Mouse (Mus musculus) testis, postnatal 10 days (tissue): ENCODE results near the gene Pde3a.

Experiments used
- DNase-seq: peaks from one replicate; pipeline ENCODE4 v3.0.0; 2021; ENCODE audit warnings: low spot score

Gene Pde3a

DNA sequence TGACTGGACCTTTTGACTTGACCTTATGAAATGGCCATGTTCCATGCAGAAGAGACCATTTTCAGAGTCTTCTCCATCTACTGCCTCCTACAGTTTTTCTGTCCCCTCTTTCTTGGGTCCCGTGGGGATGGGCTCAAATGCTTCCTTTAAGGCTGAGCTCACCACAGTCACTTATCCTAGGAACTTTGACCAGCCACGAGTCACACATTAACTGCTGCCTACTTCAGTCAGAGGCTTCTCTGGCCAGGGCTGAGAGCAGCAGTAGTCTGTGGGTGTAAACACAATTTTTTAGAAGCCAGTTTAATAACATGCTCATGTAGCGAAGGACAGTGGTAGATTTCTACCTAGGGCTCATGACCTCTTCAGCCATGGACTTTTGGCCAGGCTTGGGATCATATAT is 79.0 kb downstream of the Pde3a start:
- DNase-seq = no peak

DNA sequence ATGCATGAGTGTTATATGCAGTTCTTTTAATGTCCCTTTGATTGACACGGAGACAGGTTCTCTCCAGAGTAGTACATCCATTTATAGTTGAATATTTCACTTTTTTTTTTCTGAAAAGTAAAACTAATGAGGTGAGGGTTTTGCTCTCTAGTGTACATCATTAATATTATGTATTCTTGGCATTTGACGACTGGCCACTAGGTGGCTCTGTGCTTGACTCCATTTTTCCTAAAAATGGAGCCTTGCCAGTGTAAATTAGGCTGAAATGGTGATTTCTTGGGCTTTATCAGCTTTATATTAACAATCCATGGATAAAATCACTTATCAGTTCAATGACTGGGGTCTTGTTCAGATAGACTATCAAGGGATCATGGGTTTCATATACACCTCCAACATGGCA is 82.4 kb downstream of the Pde3a start:
- no peak for DNase-seq

DNA sequence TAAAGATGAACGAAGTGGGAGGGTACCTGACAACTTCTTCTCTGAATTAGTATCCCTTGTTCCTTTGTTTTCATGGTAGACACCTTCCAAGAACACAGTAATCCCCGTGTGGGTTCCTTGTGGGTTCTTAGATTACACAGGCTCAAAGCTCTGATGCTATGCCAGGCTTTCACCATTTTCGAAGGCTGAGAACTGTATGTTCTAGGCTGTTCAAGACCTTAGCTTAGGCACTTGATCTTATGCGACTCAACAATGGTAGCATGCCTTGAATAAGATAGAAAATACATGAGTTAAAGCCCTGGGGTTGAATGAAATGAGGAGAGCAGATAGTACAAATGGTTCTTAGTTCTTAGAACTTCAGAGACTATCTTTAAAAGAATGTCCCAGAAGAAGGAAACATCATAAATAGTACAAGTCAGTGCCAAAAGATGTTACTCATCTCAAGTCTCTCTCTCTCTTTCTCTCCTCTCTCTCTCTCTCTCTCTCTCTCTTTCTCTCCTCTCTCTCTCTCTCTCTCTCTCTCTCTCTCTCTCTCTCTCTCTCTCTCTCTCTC is 83.6 kb downstream of the Pde3a start:
- no peak for DNase-seq

DNA sequence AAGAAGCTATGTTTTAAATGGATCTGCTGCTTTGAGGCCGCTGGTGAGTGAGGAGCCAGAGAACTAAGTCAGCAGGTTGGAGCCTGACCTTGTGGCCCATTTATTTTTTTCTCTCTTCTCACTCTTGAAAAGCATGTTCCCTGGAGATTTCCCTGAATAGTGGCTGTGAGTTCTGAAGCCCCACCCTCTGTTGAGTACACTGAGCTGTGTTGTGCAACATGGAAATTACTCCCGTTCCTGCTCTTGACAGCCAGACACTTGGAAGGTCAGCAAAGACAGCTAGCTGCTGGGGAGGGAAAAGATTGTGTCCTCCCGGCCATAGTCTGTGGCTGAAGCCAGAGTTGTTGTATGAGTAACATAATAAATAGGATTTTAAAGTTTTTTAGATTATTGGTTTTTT is 84.2 kb downstream of the Pde3a start:
- DNase-seq = no peak

DNA sequence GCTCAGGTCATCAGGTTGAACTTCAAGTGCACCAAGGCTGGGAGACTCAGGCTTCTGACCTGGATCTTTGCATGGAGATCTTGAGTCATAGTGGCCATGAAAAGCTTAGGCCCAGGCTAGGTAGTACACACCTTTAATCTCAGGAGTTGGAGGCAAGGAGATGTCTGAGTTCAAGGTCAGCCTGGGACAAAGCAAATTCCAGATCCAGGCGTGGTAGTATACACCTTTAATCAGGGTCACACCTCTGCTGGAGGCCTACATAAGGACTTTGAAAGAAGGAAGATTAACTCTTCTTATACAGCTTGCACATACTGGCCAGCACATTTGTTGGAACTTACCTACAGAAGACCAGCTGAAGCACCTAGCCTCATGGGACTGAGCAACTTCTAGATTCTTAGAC is 86.8 kb downstream of the Pde3a start:
- no peak for DNase-seq

DNA sequence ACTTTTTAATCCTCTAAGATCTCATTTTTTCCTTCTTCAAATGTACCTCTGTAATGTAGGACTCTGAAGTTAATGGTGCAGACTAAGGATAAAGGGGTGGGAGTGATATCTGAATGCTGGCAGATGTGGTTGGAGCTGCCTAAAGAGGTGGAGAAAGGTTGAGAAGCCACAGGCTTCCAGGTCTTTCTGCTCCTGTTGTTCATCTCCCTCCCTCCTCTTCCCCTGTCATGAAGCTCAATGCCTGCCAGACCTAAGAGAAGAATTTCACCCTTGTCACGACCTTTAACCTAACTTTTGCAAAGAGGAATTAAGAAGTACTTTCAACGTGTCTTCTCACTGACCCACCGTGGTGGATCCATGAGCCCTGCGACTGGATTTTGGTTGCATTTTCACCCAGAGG is 87.4 kb downstream of the Pde3a start:
- DNase-seq = no peak

DNA sequence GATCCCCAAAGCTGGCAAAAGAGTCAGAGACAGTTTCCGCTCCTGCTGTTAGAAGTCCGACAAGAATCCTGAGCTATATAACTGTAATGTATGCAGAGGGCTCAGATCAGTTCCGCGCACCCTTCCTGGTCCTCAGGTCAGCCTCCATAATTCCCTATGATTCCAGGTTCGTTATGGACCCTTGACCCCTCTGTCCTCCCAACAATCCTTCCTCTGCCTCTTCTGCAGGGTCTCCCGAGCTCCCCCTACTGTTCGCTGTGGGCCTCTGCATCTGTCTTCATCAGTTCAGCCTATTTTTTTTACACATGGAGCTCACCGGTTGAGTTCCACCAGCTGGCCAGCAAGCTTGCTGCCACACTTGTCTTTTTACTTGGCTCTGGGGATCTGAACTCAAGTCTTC is 88.6 kb downstream of the Pde3a start:
- DNase-seq = no peak

DNA sequence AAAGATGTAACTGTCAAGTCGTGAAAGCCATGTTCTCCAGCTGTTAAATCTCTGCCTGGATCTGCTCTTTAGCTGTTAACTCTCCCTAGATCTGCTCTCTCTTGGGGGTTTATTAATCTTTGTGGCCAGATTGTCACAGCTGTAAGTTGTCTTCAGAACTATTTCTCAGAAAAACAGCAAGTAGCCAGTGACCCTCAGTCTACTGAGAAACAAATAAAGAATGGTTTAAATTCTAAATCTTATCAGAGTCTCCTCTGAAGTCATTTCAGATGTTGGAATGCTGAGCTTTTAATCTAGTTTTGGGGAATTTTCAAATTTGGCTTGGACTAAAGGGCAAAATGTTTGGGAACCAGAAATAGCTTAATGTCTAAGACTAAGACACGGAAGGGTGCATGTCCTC is 92.3 kb downstream of the Pde3a start:
- DNase-seq = no peak

DNA sequence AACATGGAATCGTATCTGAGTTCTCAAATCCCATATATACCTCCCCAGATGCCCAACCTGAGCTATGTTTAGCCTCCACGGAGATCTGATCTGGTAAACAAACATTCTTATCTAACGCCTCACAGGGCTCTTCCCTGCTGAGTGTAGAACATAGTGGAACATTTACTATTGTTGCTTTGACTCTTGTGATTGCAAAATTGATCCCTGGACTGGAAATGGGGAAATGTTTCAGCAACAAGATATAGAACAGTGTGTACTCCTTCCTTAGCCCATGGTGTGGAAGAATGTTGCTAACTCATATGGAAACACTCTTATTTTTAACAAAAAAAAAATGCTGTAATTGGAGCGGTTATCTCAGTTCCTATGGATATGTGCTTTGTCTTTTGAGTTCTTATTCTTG is 98.8 kb downstream of the Pde3a start:
- DNase-seq = no peak

DNA sequence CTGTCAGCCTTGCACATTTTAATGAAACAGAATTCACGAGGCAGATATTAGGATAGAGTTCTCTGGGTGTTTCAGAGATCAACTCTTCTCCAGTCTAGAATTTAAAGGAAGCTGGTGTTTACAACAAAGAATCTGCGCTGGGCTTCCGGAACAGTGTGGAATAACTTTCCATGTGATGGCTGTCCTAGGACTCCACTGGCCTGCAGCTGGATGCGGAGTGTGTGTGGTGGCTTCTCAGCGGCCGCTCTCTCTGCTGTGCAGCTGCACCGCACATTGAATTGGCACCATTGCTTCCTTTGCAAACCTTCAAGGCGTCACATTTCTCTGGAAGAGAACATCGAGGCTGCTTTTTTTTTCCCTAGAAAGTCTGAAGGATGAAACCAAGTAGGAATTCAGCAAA is 99.5 kb downstream of the Pde3a start:
- no peak for DNase-seq

DNA sequence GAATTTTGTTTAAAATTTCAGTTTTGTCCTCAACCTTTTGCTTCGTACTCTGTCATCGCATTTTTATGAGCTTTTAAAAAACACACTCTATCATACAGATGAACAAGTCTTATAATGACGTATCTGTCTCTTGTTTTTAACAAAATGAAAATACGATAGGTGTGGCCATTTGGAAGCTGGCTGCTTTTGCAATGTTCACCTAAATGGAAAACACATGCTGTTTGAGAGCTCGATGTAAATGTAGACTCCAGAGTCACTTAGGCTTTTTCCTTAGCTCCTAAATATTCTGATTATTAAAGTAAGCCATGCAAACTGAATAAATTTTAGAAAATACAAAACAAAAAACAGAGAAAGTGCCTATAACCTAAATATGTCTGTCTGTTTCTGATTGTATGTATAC is 101.2 kb downstream of the Pde3a start:
- DNase-seq = no peak

DNA sequence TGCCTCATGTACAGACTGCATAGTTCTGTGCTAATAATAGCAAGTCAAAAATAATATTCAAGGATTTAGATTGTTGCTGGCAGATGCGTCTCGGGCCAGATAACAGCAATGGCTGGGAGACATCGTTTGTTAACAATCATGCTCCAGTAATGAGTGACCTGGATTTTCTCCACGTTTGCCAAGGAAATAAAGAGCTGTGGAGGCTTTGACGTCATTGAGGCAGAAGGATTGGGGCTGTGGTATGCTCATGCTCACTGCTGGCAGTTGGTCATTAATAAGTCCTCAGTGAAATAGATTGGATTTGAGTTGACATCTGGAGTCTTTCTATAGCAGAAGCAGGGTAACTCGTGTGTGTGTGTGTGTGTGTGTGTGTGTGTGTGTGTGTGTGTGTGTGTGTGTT is 103.2 kb downstream of the Pde3a start:
- DNase-seq = no peak

DNA sequence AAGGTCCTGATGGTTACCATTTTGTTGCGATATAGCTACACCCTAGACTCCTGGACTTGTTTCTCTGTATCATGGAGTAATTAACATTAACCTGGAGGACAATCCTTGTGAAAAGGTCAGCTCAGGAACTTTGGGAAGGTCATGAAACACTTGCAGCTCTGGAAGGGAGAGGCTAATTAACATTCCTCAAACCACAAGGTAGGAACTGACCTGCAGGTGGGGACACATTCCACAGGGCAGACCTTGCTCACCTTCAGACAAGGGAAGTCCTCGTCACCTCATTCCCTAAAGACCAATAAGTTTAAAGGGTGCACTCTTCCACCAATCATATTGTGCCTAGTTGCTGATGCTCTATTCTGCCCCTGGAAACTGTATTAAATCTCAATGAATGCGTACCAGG is 114.6 kb downstream of the Pde3a start:
- no peak for DNase-seq

DNA sequence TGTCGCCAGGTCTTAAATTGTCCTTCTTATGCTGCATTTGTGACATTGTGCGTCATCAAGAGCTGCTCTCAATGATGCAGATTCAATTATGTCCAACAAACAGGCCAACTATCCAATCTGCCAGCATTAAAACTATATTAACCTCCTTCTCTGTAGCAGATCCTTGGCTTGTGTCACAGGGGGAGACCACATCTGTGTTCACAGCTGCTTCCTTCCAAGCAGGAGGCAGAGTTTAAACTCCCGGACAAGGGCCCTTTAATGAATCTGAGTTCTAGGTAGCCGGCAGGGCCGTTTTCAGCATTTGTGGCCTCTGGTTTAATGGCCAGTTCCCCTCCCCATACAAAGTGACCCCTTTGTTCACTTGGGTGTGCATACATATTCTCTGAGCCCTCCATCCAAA is 118.0 kb downstream of the Pde3a start:
- DNase-seq = no peak

DNA sequence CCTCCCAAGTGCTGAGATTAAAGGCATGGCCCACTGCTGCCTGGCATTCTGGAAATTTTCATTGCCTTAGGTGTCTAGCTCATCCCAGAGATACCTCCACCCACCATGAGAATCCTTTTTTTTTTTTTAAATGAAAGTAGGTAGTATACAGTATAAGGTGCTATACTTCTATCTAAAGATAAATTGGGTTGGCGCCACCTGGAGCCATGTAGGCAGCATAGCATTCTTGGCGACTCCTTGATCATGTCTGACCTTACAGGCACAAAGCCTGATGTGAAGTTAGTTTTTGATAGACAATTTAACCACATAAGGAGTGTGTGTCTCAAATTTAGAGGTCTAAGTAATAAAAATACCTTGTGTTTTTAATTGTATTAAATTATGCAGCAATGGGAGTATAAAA is 123.6 kb downstream of the Pde3a start:
- DNase-seq = no peak

DNA sequence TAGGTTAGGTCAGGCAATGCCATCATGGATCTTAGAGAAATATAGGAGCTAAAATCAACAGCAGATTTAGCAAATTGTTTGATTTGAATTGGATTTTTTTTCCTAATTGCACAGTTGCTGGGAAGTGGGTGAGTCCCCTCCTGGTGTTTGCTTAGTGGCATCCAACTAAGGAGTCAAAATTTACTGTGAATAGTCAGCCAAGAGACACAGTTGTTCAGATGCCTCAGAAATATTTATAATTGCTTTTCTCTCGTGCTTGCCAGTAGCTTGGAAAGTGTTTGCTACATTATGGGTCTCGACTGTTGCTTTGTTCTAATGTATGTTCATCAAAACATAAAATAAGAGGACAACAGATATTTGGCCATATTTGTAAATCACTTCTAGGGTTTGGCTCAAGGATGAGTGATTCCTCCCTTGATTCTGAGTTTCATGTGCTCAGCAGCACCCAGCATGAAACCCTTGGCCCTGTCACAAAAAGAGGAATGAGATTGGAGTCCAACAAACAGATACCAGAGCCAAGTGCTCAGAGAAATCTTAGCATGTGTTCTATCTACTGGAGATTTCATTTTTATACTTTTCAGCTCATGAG is 125.5 kb downstream of the Pde3a start:
- no peak for DNase-seq

DNA sequence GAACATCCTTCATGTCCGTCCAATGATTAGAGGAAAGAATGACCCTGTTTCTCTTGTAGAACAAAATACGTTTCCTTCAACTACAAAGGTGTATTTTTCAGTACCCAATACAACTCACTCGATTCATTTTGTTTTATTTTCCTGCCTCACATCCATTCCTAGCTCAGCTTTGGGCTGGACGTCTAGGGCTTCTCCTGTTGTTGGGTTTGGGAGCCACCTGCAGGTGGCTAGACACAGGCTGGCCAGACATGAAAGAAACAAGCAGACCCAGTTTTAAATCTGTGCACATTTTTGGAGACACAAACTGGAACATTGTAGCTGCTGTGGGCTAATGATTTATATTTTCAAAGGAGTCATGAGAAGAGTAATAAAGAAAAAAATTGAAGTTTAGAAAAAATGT is 126.1 kb downstream of the Pde3a start:
- DNase-seq = no peak

DNA sequence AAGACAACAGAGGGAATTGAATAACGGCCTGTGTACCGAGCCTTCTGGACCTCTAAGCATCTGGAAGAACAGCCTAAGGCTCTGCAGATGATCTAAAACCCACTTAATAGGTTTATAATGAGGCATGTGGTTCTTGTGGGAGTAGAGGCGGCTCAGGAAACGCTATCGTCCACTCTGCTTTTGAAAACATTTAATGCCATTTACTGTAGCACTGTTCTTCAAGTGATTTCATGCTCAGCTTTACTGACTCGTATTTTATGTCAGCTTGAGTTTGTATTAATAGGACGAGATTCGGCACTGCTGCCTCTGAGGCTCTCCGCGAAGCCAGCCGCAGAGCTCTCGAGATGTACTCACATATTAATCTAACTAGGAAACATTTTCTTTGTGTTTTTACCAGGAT is 131.9 kb downstream of the Pde3a start:
- DNase-seq = no peak

DNA sequence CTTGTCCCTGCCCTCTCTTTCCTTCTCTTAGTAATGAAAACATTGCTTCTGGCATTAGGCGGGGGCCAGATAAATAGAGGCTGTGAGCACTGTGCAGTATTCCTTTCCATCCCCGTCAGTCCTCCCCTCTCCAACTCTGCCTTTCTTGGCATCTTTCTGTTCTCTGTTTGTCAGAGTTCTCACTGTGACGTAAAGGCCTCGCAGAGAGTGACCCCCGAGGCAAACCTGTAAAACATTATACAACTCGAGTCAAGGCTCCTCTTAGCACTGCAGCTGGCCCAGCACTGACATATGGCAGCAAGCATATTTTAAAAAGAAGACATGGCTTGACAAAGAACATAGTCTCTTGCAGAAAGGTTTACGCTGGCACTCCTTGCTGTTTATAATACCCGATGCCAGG is 132.4 kb downstream of the Pde3a start:
- DNase-seq = no peak

DNA sequence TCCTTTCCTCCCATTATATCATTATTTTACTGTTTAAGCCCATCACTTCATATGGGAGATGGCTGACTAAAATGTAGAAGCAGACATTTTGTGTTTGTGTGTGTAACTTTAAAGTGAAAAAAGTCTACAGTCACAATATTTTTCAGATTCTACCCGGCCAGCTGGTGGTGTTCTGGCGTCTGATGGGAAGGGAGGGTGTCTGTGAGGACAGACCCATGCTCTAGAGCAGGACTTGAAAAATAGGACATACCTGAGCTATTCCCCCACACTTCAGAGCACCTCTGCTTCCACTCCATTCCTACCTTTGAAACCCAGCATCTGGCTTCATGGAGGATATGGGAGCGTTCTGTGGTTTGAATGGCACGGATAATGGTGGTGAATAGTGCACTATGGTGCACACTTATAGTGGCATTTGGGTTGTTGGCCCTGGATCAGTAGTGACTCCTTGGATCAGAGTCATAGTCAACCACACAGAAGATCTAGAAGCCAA is 132.9 kb downstream of the Pde3a start:
- no peak for DNase-seq

DNA sequence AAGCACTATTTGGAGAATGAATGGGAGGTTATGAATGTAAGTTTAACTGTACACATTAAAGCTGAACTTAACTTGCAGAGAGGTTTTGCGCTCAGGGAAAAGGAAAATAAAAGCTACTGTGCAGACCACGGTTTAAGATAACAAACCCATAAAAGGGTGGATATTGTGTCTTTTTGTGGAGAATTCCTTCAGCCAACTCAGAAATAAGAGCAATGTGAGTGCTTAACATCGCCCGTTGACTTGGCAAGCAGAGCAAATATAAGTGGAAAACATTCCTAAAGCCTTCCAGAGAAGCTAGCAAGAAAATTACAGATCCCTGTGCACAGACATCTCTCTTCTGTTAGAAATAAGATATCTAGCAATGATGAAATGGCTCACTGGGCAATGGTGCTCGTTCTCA is 139.0 kb downstream of the Pde3a start:
- DNase-seq = no peak

DNA sequence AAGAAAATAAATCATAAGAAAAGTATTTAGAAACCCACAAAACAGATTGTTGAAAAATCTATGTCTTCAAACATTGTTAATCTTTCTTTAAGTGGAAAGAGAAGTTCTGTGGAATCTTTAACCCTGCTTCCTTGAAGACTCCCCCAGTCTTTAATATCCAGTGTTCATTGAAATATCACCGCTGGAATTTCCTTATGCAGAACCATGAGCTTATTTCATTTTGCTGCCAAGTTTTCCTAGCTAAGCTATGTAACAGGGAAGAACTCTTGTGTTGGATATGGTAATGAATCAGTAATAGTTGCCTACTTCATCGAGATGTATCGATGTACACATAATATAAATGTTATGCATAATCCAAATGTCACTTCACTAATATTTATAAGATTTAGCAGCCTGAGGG is 146.9 kb downstream of the Pde3a start:
- no peak for DNase-seq

DNA sequence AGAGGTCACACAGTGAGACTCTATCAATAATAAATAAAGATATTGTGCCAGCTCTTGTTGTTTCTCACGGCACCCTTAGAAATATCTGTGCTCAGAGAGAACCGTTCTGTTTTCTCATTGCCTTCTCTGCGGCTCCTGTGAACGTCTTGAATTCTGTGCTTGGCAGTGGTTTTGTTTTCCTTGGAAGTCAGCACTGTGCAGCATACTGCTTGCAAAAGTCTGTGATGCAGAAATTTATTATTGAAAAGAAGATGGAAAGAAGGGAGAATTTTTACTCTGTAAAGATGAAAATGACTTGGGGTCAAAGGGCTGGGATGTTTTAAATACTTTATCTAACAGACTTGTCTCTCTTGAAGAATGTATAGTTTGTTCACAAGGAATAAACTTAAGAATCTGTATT is 150.3 kb downstream of the Pde3a start:
- no peak for DNase-seq

DNA sequence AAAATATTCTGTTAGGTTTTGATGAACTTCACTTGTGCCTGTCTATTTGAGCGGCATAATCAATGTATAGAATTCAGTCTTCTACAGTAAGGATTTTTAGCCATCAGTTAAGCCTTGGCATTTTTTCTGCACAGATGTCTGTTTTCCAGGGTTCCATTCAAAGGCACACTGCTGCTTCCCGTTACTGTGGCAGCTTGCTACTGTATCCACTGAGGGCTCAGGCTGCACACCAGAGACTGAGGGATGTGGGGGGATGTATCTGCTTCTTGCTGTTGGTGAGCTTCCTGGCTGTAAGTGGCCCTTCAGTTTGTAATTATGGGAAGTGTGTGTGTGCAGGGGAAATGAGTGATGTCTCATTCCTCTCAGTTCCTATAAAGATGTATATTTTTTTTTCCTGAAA is 154.9 kb downstream of the Pde3a start:
- DNase-seq = no peak

DNA sequence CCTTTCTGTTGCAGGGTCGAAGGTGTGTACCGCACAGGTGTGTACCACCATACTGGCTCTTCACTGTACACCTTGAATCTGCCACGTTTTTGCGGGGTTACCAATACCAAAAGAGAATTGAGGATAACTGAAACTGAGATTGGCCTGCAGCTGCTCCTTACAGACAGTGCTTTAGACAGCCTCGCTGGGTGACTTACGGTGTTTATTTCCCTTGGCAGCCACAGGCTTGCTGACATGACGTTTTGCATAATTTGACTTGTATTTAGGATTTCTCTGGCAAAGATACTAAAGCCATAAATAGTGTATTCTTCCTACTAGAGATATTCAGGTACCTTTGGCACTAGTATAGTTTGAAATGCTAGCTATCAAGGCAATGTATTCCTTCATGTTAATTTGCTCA is 155.6 kb downstream of the Pde3a start:
- DNase-seq = no peak
